In genomic region chr2:31468857-31469256, GRCm38 (mm10) we compare ENCODE assay signal across 15 mouse cellular contexts.
"Had no signal": no experiment of that assay in that cellular context is flagged by ENCODE, and none has a peak within 500 bp of the region (broad histone marks: within the 10 kb centered on the region; RNA-seq: fewer than 3 reads in every experiment).

No protein-coding gene starts in this region.

- H3K27ac ChIP-seq: macrophage; midbrain, embryonic 13.5 days; midbrain, embryonic 15.5 days; neural tube, embryonic 12.5 days; stomach, embryonic 15.5 days; stomach, postnatal 0 days had no signal

- H3K9ac ChIP-seq: lung, embryonic 15.5 days; neural tube, embryonic 12.5 days; stomach, embryonic 15.5 days had no signal

- H3K36me3 ChIP-seq: lung, embryonic 15.5 days; midbrain, embryonic 13.5 days; midbrain, embryonic 15.5 days; neural tube, embryonic 12.5 days; stomach, embryonic 15.5 days had no signal

- H3K9me3 ChIP-seq: lung, embryonic 15.5 days; midbrain, embryonic 13.5 days; midbrain, embryonic 15.5 days; neural tube, embryonic 12.5 days; stomach, embryonic 15.5 days had no signal

- ATAC-seq: lung, postnatal 0 days; midbrain, embryonic 13.5 days; midbrain, embryonic 15.5 days had no signal

- DNase-seq: lung, adult 2 months; lung, postnatal 14 days; lung, postnatal 36 days; right cerebral cortex, postnatal 14 days; thymus, adult 2 months; thymus, postnatal 25 days; thymus, postnatal 4 days had no signal

- H3K4me3 ChIP-seq: neural tube, embryonic 12.5 days had no signal
